Mouse (Mus musculus) retina, embryonic 14.5 days (tissue): ENCODE results near the gene Ubqln1.

Experiments
- DNase-seq: peaks from one replicate; pipeline ENCODE4 v3.0.0-alpha.2; 2015; ENCODE audit warnings: low spot score

Gene Ubqln1

GRCm38 (mm10) chr13:58197981-58198640, 17.3 kb downstream of the Ubqln1 start:
- no peak for DNase-seq

- DNase-seq = no peak
These were observed 18.2 kb downstream of the Ubqln1 start for GRCm38 (mm10) chr13:58197211-58197610.

GRCm38 (mm10) chr13:58194908-58195307, 20.5 kb downstream of the Ubqln1 start:
- no peak for DNase-seq

GRCm38 (mm10) chr13:58193221-58193620, 22.2 kb downstream of the Ubqln1 start:
- no peak for DNase-seq

GRCm38 (mm10) chr13:58192146-58192545, 23.3 kb downstream of the Ubqln1 start:
- DNase-seq = no peak

GRCm38 (mm10) chr13:58191516-58191915, 23.9 kb downstream of the Ubqln1 start:
- DNase-seq = no peak

GRCm38 (mm10) chr13:58189473-58189872, 26.0 kb downstream of the Ubqln1 start:
- no peak for DNase-seq

- peak; percentile 92 for DNase-seq
These were observed 27.0 kb downstream of the Ubqln1 start for GRCm38 (mm10) chr13:58188412-58188811.

GRCm38 (mm10) chr13:58187751-58188150, 27.7 kb downstream of the Ubqln1 start:
- DNase-seq = no peak

GRCm38 (mm10) chr13:58186281-58186680, 29.2 kb downstream of the Ubqln1 start:
- no peak for DNase-seq

GRCm38 (mm10) chr13:58184111-58184510, 31.3 kb downstream of the Ubqln1 start:
- DNase-seq = no peak

- no peak for DNase-seq
These were observed 33.6 kb downstream of the Ubqln1 start for GRCm38 (mm10) chr13:58181607-58182551.

GRCm38 (mm10) chr13:58177511-58178208, 37.8 kb downstream of the Ubqln1 start:
- no peak for DNase-seq

GRCm38 (mm10) chr13:58176105-58176504, 39.3 kb downstream of the Ubqln1 start:
- no peak for DNase-seq

- no peak for DNase-seq
These were observed 47.3 kb downstream of the Ubqln1 start for GRCm38 (mm10) chr13:58168119-58168518.

GRCm38 (mm10) chr13:58163343-58163742, 52.1 kb downstream of the Ubqln1 start:
- no peak for DNase-seq

- DNase-seq = no peak
These were observed 54.7 kb downstream of the Ubqln1 start for GRCm38 (mm10) chr13:58160761-58161160.

- DNase-seq = peak; percentile 94
These were observed 57.1 kb downstream of the Ubqln1 start for GRCm38 (mm10) chr13:58158099-58158912.

- peak; percentile 91 for DNase-seq
These were observed 57.9 kb downstream of the Ubqln1 start, which contains the start of gene Idnk for GRCm38 (mm10) chr13:58157447-58158098. TSS of gene Idnk (plus strand) at chr13:58157649.

- peak; percentile 8 for DNase-seq
These were observed 58.4 kb downstream of the Ubqln1 start for GRCm38 (mm10) chr13:58157036-58157435.

GRCm38 (mm10) chr13:58156031-58156430, 59.4 kb downstream of the Ubqln1 start:
- DNase-seq = no peak
